Mouse (Mus musculus) stomach, embryonic 15.5 days (tissue): ENCODE measurements around the gene Fhit. TPM values are rescaled to one million over a fixed set of nuclear protein-coding genes. Genes with fewer than 3 reads are reported as not detected.

Experiments
- ATAC-seq: fragments of 200-750 bp; cut with Nextera tagmentation; 2 replicates; pipeline ENCODE4 v1.8.0; 2017; ENCODE audit warnings: low read depth, moderate number of reproducible peaks, moderate TSS enrichment; ENCODE audit not compliant: insufficient read depth, low FRiP score
- H3K27ac ChIP-seq: fragments of 300-500 bp; sonication (generic); 2 replicates; pipeline ENCODE4 v1.5.1; 2015; ENCODE audit warnings: mild to moderate bottlenecking, inconsistent platforms
- H3K27me3 ChIP-seq: fragments of 300-500 bp; sonication (generic); replicated peaks from 2 replicates; pipeline ENCODE4 v1.6.1; 2015; ENCODE audit warnings: inconsistent platforms
- H3K36me3 ChIP-seq: fragments of 300-500 bp; sonication (generic); 2 replicates; pipeline ENCODE4 v1.6.1; 2015; ENCODE audit warnings: inconsistent platforms
- H3K4me1 ChIP-seq: fragments of 300-500 bp; sonication (generic); 2 replicates; pipeline ENCODE4 v1.6.1; 2015; ENCODE audit warnings: inconsistent platforms
- H3K4me2 ChIP-seq: fragments of 300-500 bp; sonication (generic); 2 replicates; pipeline ENCODE4 v1.6.1; 2015; ENCODE audit warnings: mild to moderate bottlenecking, inconsistent platforms
- H3K4me3 ChIP-seq: fragments of 300-500 bp; sonication (generic); replicated peaks from 2 replicates; pipeline ENCODE4 v1.5.1; 2015; ENCODE audit warnings: inconsistent platforms
- H3K9ac ChIP-seq: fragments of 300-500 bp; sonication (generic); 2 replicates; pipeline ENCODE4 v1.6.1; 2015; ENCODE audit warnings: inconsistent platforms
- H3K9me3 ChIP-seq: fragments of 300-500 bp; sonication (generic); 2 replicates; pipeline ENCODE4 v1.6.1; 2016; ENCODE audit warnings: inconsistent platforms
- WGBS: fragments of 180-500 bp; shearing (Covaris S2); methylation state at CpG from one replicate; pipeline ENCODE4 v1.1.7; 2015; 5-methylcytosine and 5-hydroxymethylcytosine counted together
- polyA plus RNA-seq: library from polyadenylated mRNA; unstranded; fragments of >200 nt; fragmentation: Nextera tagmentation; extraction: Ambion mirVana; gene quantifications from 2 replicates; pipeline ENCODE4 v1.2.1, GENCODE M21; 2015

The Fhit gene
- 7.3 and 8.6 TPM in 2 replicates for polyA plus RNA-seq

DNA sequence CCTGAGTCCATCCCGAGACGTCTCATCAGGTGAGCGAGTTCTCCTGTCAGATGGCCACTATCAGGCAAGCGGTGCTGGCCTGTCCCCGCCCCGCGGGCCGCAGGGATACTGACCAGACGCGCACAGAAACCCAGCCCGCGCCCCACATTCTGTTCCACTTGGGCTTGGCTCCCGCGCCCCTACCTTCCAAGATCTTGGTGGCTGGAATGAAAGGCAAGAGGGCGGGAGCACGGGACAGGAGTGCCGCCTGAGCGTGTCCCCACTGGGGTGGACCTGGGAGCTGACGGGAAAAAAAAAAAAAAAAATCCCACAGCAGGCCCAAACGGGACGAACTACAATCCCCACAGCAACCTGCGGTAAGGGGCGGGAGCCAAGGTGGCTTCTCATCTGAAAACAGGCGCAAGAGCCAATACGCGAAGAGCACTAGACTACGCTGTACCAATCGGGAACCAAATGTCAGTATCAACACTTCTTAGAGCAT, at the start of gene Fhit:
Fhit (minus strand) TSS at position 285 of the 481 bp plus-strand sequence.
- no peaks in the 10 kb centered on the region for H3K27me3 ChIP-seq
- peak within 1 kb of the TSS; percentile 67 for H3K4me3 ChIP-seq
- WGBS = under 1% methylated on average over 28 of the region's 28 CpGs
- no peaks in the 10 kb centered on the region for H3K36me3 ChIP-seq
- ATAC-seq = peak; percentile 95
- peak within 1 kb of the TSS; percentile 47; the same call in 1 of the 2 replicates for H3K9ac ChIP-seq
- H3K27ac ChIP-seq = peak within 1 kb of the TSS; percentile 62
- no peaks in the 10 kb centered on the region for H3K4me1 ChIP-seq
- H3K9me3 ChIP-seq = no peaks in the 10 kb centered on the region
- H3K4me2 ChIP-seq = peak within 1 kb of the TSS; percentile 79

- Histone ChIP-seq H3K4me2 (no peak overlapping the region), H3K4me1 (no peaks in the 10 kb centered on the region), H3K27ac (no peak overlapping the region), H3K27me3 (no peaks in the 10 kb centered on the region), H3K9me3 (no peaks in the 10 kb centered on the region), H3K36me3 (no peaks in the 10 kb centered on the region), H3K9ac (no peak overlapping the region), H3K4me3 (no peak overlapping the region)
- 62% methylated on average over 2 of the region's 2 CpGs for WGBS
- ATAC-seq = no peak
Measured at GRCm38 (mm10) chr14:11206786-11207185, 45.0 kb upstream of the Fhit start.

- H3K4me1 ChIP-seq = no peaks in the 10 kb centered on the region
- H3K36me3 ChIP-seq = no peaks in the 10 kb centered on the region
- H3K27me3 ChIP-seq = no peaks in the 10 kb centered on the region
- H3K4me3 ChIP-seq = peak overlapping the region; percentile 67
- H3K9me3 ChIP-seq = no peaks in the 10 kb centered on the region
- no peak overlapping the region; the same call in 1 of the 2 replicates for H3K9ac ChIP-seq
- WGBS = 6% methylated on average over 17 of the region's 17 CpGs
- H3K27ac ChIP-seq = peak overlapping the region; percentile 62; the same call in 1 of the 2 replicates
- ATAC-seq = peak; percentile 87
- peak overlapping the region; percentile 79 for H3K4me2 ChIP-seq
Measured at GRCm38 (mm10) chr14:11160806-11161450, 907 bp downstream of the Fhit start.

GRCm38 (mm10) chr14:11159641-11160040, 2.2 kb downstream of the Fhit start:
- H3K4me3 ChIP-seq = no peak overlapping the region
- no peak for ATAC-seq

GRCm38 (mm10) chr14:11159021-11159420, 2.8 kb downstream of the Fhit start:
- Histone ChIP-seq H3K36me3 (no peaks in the 10 kb centered on the region), H3K4me1 (no peaks in the 10 kb centered on the region), H3K4me3 (no peak overlapping the region), H3K4me2 (no peak overlapping the region), H3K27me3 (no peaks in the 10 kb centered on the region), H3K27ac (no peak overlapping the region), H3K9ac (no peak overlapping the region), H3K9me3 (no peaks in the 10 kb centered on the region)
- ATAC-seq = no peak
- WGBS = 67% methylated on average over 7 of the region's 7 CpGs

More at GRCm38 (mm10) chr14:11159641-11160040, 2.2 kb downstream of the Fhit start:
- no peak overlapping the region for H3K27ac ChIP-seq
- WGBS = 88% methylated on average over 11 of the region's 11 CpGs
- no peaks in the 10 kb centered on the region for H3K9me3 ChIP-seq
- H3K4me2 ChIP-seq = no peak overlapping the region
- no peaks in the 10 kb centered on the region for H3K27me3 ChIP-seq
- H3K4me1 ChIP-seq = no peaks in the 10 kb centered on the region
- no peaks in the 10 kb centered on the region for H3K36me3 ChIP-seq
- no peak overlapping the region for H3K9ac ChIP-seq

GRCm38 (mm10) chr14:11157741-11158140, 4.1 kb downstream of the Fhit start:
- H3K9ac ChIP-seq = no peak overlapping the region
- no peak overlapping the region for H3K4me2 ChIP-seq
- no peaks in the 10 kb centered on the region for H3K27me3 ChIP-seq
- H3K4me1 ChIP-seq = no peaks in the 10 kb centered on the region
- H3K27ac ChIP-seq = no peak overlapping the region
- H3K36me3 ChIP-seq = no peaks in the 10 kb centered on the region
- no peak for ATAC-seq
- no peaks in the 10 kb centered on the region for H3K9me3 ChIP-seq
- WGBS = 81% methylated on average over 3 of the region's 3 CpGs
- no peak overlapping the region for H3K4me3 ChIP-seq

DNA sequence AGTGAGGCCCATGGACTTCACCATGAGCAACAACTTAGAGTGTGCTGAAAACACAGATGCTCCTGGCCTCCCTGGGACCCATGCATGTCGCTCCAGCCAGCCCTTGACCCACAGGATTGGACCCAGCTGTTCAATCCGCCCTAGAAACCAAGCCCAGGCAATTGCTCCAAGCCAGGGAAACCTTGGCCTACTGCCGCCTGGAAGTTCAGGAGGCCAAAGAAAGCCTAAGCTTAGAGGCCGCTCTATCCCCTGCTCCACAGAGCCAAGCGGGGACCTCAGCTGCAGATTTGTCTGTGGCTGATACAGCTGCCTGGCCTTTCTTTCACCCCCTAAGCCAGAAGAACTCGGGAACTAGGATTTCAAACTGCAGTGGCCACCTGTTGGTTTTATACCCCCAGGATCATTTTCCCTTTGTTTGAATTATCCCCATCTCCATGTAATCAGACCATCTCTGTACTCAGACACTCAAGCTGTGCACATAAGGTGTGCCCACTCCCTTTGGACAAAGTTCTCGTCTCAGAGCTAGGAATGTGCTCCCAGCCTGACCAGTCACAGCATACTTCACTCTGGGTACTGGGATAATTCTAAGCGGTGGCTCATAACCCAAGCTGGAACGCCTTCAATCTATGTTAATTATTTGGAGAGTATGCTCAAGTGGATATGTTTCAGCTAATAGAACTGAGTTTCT, 10.1 kb downstream of the Fhit start:
- H3K27ac ChIP-seq = no peak overlapping the region
- H3K4me1 ChIP-seq = no peaks in the 10 kb centered on the region
- H3K9me3 ChIP-seq = no peaks in the 10 kb centered on the region
- no peak overlapping the region for H3K9ac ChIP-seq
- no peak overlapping the region for H3K4me2 ChIP-seq
- WGBS = 64% methylated on average over 9 of the region's 9 CpGs
- no peaks in the 10 kb centered on the region for H3K27me3 ChIP-seq
- H3K4me3 ChIP-seq = no peak overlapping the region
- H3K36me3 ChIP-seq = no peaks in the 10 kb centered on the region
- no peak for ATAC-seq

GRCm38 (mm10) chr14:11133787-11134735, 27.8 kb downstream of the Fhit start:
- H3K27me3 ChIP-seq = no peaks in the 10 kb centered on the region
- H3K9ac ChIP-seq = no peak overlapping the region
- no peaks in the 10 kb centered on the region for H3K9me3 ChIP-seq
- ATAC-seq = no peak
- H3K27ac ChIP-seq = no peak overlapping the region
- H3K36me3 ChIP-seq = no peaks in the 10 kb centered on the region
- no peak overlapping the region for H3K4me3 ChIP-seq
- WGBS = 78% methylated on average over 12 of the region's 12 CpGs
- H3K4me2 ChIP-seq = no peak overlapping the region
- no peaks in the 10 kb centered on the region for H3K4me1 ChIP-seq

- H3K27ac ChIP-seq = no peak overlapping the region
- WGBS = 82% methylated on average over 6 of the region's 6 CpGs
Measured at GRCm38 (mm10) chr14:11132637-11133474, 29.0 kb downstream of the Fhit start.

DNA sequence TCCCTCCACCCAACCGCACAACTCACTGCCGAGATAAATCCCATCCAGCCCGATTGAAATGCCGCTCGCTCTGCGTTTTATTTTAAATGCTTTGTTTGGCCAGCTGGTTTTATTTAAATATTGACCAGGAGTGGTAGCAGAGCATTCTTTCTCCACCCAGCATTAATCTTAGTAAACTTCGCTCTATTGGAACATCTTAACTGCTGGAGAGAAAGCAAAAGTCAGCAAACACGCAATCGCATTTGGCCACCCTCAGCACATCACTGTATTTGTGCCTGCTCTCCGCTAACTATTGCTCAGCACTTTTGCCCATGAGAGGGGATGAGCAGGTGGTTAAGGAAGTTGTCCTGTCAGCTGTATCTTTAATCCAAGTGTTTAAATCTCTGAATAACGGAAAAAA, 36.7 kb downstream of the Fhit start:
- Histone ChIP-seq H3K4me3 (no peak overlapping the region), H3K4me2 (0 out of 2 replicates have a peak overlapping the region, but pooled peaks have one; percentile 28), H3K9me3 (no peaks in the 10 kb centered on the region), H3K4me1 (no peaks in the 10 kb centered on the region), H3K9ac (no peak overlapping the region), H3K27ac (no peak overlapping the region), H3K36me3 (no peaks in the 10 kb centered on the region), H3K27me3 (no peaks in the 10 kb centered on the region)
- ATAC-seq = no peak
- 46% methylated on average over 11 of the region's 11 CpGs for WGBS

More at GRCm38 (mm10) chr14:11132637-11133474, 29.0 kb downstream of the Fhit start:
- Histone ChIP-seq H3K4me1 (no peaks in the 10 kb centered on the region), H3K36me3 (no peaks in the 10 kb centered on the region), H3K27me3 (no peaks in the 10 kb centered on the region), H3K4me2 (no peak overlapping the region), H3K9me3 (no peaks in the 10 kb centered on the region), H3K9ac (no peak overlapping the region), H3K4me3 (no peak overlapping the region)
- no peak for ATAC-seq

DNA sequence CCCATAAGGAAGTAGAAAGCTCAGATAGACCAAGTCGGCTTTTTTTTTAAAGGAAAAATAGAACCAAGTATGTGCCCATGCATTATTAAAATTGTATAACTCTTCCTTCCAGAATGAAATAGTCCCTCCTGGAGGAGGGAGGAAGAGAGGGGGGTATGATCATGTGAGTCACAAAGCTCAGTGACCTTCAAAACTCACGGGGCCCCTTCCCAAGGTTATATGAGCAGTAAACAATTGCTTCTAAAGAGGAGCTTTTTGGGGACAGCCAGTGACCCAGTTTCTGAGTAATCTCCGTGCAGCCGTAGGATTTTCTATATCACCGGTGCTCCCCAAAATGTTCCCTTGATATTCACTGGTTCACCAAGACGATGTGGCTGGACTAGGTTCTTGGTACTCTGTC, 42.8 kb downstream of the Fhit start:
- WGBS = 90% methylated on average over 6 of the region's 6 CpGs
- ATAC-seq = no peak
- no peak overlapping the region for H3K4me2 ChIP-seq
- H3K4me3 ChIP-seq = no peak overlapping the region
- H3K36me3 ChIP-seq = no peaks in the 10 kb centered on the region
- H3K9ac ChIP-seq = no peak overlapping the region
- no peaks in the 10 kb centered on the region for H3K4me1 ChIP-seq
- H3K27me3 ChIP-seq = no peaks in the 10 kb centered on the region
- no peaks in the 10 kb centered on the region for H3K9me3 ChIP-seq
- no peak overlapping the region for H3K27ac ChIP-seq
